Mouse (Mus musculus): ENCODE data around the gene Phf7.

DNA sequence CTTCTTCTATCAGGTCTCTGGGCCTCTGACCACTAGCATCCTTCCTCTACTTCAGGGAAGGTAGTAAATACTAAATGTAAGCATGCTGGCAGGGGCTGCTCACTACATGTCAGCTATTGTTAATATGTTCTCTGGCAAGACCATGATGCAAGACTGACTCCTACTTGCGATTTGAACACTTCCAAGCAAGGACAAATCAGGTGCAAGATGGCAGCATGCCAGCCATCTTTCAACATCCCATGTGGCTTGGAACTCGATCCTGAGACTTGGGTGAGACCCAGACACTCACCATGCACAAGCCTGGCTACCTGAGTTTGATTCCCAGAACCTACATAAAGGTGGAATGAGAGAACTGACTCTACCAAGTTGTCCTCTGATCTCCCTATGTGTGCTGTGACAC lies 59.2 kb downstream of the Phf7 start:
- TF ChIP-seq CTCF (conservative IDR thresholded peaks at IDR 0.05; ENCODE audit: insufficient read depth, insufficient read length, low read depth, low read length), result no peak
- TF ChIP-seq POLR2A (IDR thresholded peaks at IDR 0.05; ENCODE audit: low read depth, low read length), result no peak
